Mouse (Mus musculus): Measurements from ENCODE around the gene Csf2. TPM values are rescaled to one million over a fixed set of nuclear protein-coding genes. Genes with fewer than 3 reads are reported as not detected.
"Not testable (repeated sequence)": the region's sequence is repeated elsewhere in the genome, so short reads cannot be mapped to it uniquely, and the experiment has no call there.

Csf2 gene
- 0.23 TPM in 1 of 2 replicates, not detected in the other for polyA plus RNA-seq (2015; fragmentation: Nextera tagmentation; extraction: Ambion mirVana)

GRCm38 (mm10) chr11:54248940-54249717 is at the start of gene Csf2:
Gene Csf2, minus strand, starts transcription at chr11:54249667.
- Histone ChIP-seq H3K9ac (no peak within 1 kb of the TSS), H3K4me3 (replicated peaks) (no peak within 1 kb of the TSS), H3K9me3 (no peaks in the 10 kb centered on the region), H3K4me2 (no peak within 1 kb of the TSS), H3K4me1 (0 out of 2 replicates have a peak, but pooled peaks cover 2% of the 10 kb centered on the region), H3K27me3 (replicated peaks) (no peaks in the 10 kb centered on the region), H3K27ac (no peak within 1 kb of the TSS), H3K36me3 (no peaks in the 10 kb centered on the region)
- WGBS: 50% methylated on average over 11 of the region's 11 CpGs
- no peak for ATAC-seq (ENCODE audit: insufficient read depth, low FRiP score, low read depth)

- Histone ChIP-seq H3K27me3 (replicated peaks) (peaks cover 1% of the 10 kb centered on the region; the same call in 1 of the 2 replicates), H3K4me1 (peaks cover 2% of the 10 kb centered on the region; the same call in 1 of the 2 replicates), H3K9ac (no peak overlapping the region), H3K4me3 (replicated peaks) (no peak overlapping the region), H3K4me2 (no peak overlapping the region), H3K36me3 (no peaks in the 10 kb centered on the region), H3K27ac (no peak overlapping the region), H3K9me3 (no peaks in the 10 kb centered on the region)
- ATAC-seq (ENCODE audit: insufficient read depth, low FRiP score, low read depth): no peak
Measured at GRCm38 (mm10) chr11:54298777-54299176, 49.3 kb upstream of the Csf2 start.

GRCm38 (mm10) chr11:54297471-54297870 is 48.0 kb upstream of the Csf2 start:
- not testable (repeated sequence) for H3K36me3 ChIP-seq; ATAC-seq (ENCODE audit: insufficient read depth, low FRiP score, low read depth); H3K4me2 ChIP-seq; H3K27me3 ChIP-seq (replicated peaks); H3K9ac ChIP-seq; H3K9me3 ChIP-seq; H3K27ac ChIP-seq; H3K4me1 ChIP-seq; H3K4me3 ChIP-seq (replicated peaks)
- 93% methylated on average over 2 of the region's 2 CpGs for WGBS

DNA sequence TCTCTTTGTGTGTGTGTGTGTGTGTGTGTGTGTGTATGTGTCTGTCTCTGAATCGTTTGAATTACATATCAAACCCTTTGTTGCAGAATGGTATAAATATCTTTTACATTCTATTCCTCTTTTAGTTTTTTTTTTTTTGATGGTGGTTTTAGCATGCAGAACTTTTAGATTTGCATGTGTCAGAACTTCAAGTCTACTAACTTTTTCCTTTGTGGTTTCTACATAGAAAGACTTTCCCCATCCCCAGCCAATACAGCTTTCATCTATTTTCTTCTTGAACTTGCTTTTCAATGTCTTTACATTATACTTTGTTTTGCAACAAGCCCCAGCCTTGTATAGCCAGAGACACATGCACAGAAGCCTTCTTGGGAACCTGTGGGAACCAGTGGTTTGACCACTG is 47.3 kb upstream of the Csf2 start:
- H3K9ac ChIP-seq: no peak overlapping the region
- H3K4me3 ChIP-seq (replicated peaks): no peak overlapping the region
- no peak overlapping the region for H3K4me2 ChIP-seq
- H3K27ac ChIP-seq: no peak overlapping the region
- H3K9me3 ChIP-seq: no peaks in the 10 kb centered on the region
- no peaks in the 10 kb centered on the region for H3K27me3 ChIP-seq (replicated peaks)
- WGBS: 74% methylated on average over 1 of the region's 1 CpGs
- no peaks in the 10 kb centered on the region for H3K36me3 ChIP-seq
- ATAC-seq (ENCODE audit: insufficient read depth, low FRiP score, low read depth): no peak
- H3K4me1 ChIP-seq: no peaks in the 10 kb centered on the region

GRCm38 (mm10) chr11:54295971-54296370 is 46.5 kb upstream of the Csf2 start:
- Histone ChIP-seq H3K4me1 (no peaks in the 10 kb centered on the region), H3K36me3 (no peaks in the 10 kb centered on the region), H3K4me2 (no peak overlapping the region), H3K4me3 (replicated peaks) (no peak overlapping the region), H3K9ac (no peak overlapping the region), H3K9me3 (no peaks in the 10 kb centered on the region), H3K27me3 (replicated peaks) (no peaks in the 10 kb centered on the region), H3K27ac (no peak overlapping the region)
- WGBS: 73% methylated on average over 4 of the region's 4 CpGs
- ATAC-seq (ENCODE audit: insufficient read depth, low FRiP score, low read depth): no peak

DNA sequence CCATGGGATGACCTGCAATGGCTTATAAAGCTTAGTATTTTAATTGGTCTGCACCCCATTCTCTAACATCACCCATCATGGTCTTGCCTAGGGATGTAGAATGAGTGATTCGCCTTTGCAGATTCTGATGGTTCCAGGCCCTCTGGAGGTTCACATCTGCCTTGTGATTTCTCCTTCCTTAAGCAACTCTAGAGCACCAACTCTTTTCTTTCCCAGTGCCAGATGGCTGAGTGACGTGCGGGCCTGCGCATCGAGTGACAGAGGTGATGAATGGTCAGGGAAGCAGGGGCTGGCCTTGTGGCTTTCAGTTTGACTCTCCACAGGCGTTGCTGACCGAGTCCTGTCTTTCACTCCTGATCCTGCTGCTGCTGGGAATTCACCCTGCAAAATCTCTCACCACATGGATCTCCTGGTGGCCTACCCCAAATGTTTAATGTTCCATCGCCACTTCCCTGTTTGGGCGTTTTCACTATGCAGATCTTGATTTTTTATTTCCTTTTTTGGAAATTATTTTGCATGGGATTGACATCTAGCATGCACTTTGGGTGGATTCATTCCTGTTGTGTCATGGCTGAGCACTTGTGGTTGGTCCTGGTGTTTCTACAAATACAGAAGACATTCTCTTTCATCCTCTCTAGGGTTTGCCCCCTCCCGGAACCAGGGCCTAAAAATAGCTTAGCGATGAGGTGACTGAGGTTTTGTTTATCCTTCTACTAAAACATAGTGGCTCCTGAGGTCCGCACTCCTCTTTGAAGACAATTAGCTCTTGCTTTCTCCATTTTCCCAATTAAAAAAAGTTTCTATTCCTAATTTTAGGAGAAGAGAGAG is 44.7 kb upstream of the Csf2 start:
- Histone ChIP-seq H3K4me3 (replicated peaks) (no peak overlapping the region), H3K9me3 (no peaks in the 10 kb centered on the region), H3K4me2 (no peak overlapping the region), H3K27ac (no peak overlapping the region), H3K4me1 (no peaks in the 10 kb centered on the region), H3K36me3 (no peaks in the 10 kb centered on the region), H3K9ac (no peak overlapping the region), H3K27me3 (replicated peaks) (no peaks in the 10 kb centered on the region)
- 45% methylated on average over 12 of the region's 12 CpGs for WGBS
- no peak for ATAC-seq (ENCODE audit: insufficient read depth, low FRiP score, low read depth)

DNA sequence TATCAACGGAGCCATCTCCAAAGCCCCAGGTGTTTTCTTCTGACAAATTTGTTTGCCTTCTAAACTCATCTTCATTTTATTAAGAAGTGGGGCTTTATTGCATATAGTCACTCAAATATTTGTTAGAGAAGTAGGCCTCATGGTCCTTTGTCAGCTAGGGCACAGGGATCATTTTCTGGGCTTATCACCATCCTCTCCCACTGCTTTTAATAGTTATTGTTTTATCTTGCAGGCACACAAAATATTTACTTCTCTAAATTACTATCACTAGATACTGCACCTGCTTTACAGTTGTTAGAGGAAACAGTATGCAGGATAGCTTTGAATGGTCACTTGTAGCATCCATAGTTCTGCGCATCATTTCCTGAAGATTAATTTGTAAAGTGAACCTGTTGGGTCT is 42.7 kb upstream of the Csf2 start:
- Histone ChIP-seq H3K36me3 (no peaks in the 10 kb centered on the region), H3K4me1 (no peaks in the 10 kb centered on the region), H3K9ac (no peak overlapping the region), H3K4me2 (no peak overlapping the region), H3K27me3 (replicated peaks) (no peaks in the 10 kb centered on the region), H3K4me3 (replicated peaks) (no peak overlapping the region), H3K27ac (no peak overlapping the region), H3K9me3 (no peaks in the 10 kb centered on the region)
- no peak for ATAC-seq (ENCODE audit: insufficient read depth, low FRiP score, low read depth)
- WGBS: 70% methylated on average over 2 of the region's 2 CpGs

- H3K4me2 ChIP-seq: no peak overlapping the region
- no peaks in the 10 kb centered on the region for H3K4me1 ChIP-seq
- H3K4me3 ChIP-seq (replicated peaks): no peak overlapping the region
- no peak overlapping the region for H3K9ac ChIP-seq
- no peak for ATAC-seq (ENCODE audit: insufficient read depth, low FRiP score, low read depth)
- H3K27me3 ChIP-seq (replicated peaks): no peaks in the 10 kb centered on the region
- H3K36me3 ChIP-seq: no peaks in the 10 kb centered on the region
- H3K9me3 ChIP-seq: no peaks in the 10 kb centered on the region
- no peak overlapping the region for H3K27ac ChIP-seq
- WGBS: 76% methylated on average over 8 of the region's 8 CpGs
Measured at GRCm38 (mm10) chr11:54287821-54288453, 38.5 kb upstream of the Csf2 start.

DNA sequence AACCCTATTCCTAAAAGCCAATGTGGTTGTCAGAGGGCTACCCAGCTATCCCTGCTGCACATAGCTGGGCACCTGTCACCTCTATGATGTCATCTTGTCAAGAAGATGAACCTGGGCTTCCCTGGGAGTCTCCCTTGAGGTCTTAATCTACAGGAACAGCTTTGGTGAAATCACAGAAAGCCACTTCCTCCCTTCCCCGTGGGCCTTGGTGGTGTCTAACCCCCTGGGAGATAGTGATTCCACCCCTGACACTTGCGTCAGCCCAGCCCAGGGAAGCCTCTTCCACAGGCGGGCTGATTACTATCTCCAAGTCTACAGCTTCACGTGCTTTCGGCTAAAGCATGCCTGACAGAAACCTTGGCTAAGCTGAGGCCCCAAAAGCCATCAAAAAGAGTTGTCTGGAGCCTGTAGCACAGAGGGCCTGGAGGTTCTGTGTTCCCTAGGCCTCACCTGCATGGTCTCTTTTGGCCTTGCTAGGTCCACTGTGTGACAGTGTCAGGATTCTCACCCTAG is 22.0 kb upstream of the Csf2 start:
- WGBS: 76% methylated on average over 5 of the region's 5 CpGs

DNA sequence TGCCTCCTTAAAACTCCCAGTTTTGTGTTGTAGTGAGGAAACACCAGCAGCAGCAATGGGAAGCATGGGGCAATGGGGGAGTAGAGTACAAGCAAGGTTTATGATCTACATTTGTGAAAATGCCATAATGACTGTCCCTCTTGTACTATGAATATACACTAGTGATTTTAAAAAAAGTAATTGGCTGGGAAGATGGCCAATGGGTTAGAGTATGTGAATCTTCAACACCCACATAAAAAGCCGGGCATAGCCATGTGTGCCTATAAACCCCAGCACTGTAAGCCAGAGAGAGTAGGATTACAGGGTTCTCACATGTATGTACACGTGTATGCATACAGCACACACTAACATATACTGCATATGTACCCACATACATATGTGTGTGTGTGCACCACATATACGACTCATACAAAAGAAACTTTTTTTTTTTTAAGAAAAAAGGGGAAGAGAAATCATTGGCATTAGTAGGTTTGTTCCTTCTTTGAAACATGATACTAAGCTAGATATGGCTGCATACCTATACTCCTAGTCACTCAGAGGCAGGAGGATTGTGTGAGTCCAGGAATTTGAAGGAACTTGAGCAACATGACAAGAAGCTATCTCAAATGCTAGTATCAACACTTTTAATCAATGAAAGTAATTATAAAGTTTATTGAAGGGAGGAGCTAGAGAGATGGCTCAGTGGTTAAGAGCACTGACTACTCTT is 19.9 kb upstream of the Csf2 start:
- H3K27ac ChIP-seq: no peak overlapping the region
- 80% methylated on average over 3 of the region's 3 CpGs for WGBS
- H3K4me2 ChIP-seq: no peak overlapping the region
- H3K36me3 ChIP-seq: no peaks in the 10 kb centered on the region
- H3K9me3 ChIP-seq: no peaks in the 10 kb centered on the region
- no peaks in the 10 kb centered on the region for H3K27me3 ChIP-seq (replicated peaks)
- H3K9ac ChIP-seq: no peak overlapping the region
- no peak overlapping the region for H3K4me3 ChIP-seq (replicated peaks)
- H3K4me1 ChIP-seq: no peaks in the 10 kb centered on the region
- no peak for ATAC-seq (ENCODE audit: insufficient read depth, low FRiP score, low read depth)

More for the DNA sequence above, 22.0 kb upstream of the Csf2 start:
- Histone ChIP-seq H3K9me3 (no peaks in the 10 kb centered on the region), H3K4me1 (no peaks in the 10 kb centered on the region), H3K27ac (no peak overlapping the region), H3K9ac (no peak overlapping the region), H3K4me3 (replicated peaks) (no peak overlapping the region), H3K36me3 (no peaks in the 10 kb centered on the region), H3K27me3 (replicated peaks) (no peaks in the 10 kb centered on the region), H3K4me2 (no peak overlapping the region)
- no peak for ATAC-seq (ENCODE audit: insufficient read depth, low FRiP score, low read depth)

GRCm38 (mm10) chr11:54267177-54267576 is 17.7 kb upstream of the Csf2 start, which contains the start of gene Il3:
Gene Il3, minus strand, starts transcription at chr11:54267277.
- Histone ChIP-seq H3K4me2 (no peak within 1 kb of the TSS), H3K4me3 (replicated peaks) (no peak within 1 kb of the TSS), H3K9me3 (no peaks in the 10 kb centered on the region), H3K27me3 (replicated peaks) (no peaks in the 10 kb centered on the region), H3K27ac (no peak within 1 kb of the TSS), H3K4me1 (no peaks in the 10 kb centered on the region), H3K9ac (no peak within 1 kb of the TSS), H3K36me3 (no peaks in the 10 kb centered on the region)
- WGBS: 76% methylated on average over 6 of the region's 6 CpGs
- ATAC-seq (ENCODE audit: insufficient read depth, low FRiP score, low read depth): no peak
